Mouse (Mus musculus) liver, embryonic 14.5 days (tissue): ENCODE data around the gene Trhr2. TPM values are rescaled to one million over a fixed set of nuclear protein-coding genes. Genes with fewer than 3 reads are reported as not detected.

Experiments used
- ATAC-seq: fragments of 200-750 bp; cut with Nextera tagmentation; 2 replicates; pipeline ENCODE4 v1.8.0; 2017; ENCODE audit warnings: moderate number of reproducible peaks, mild to moderate bottlenecking, moderate library complexity; ENCODE audit not compliant: insufficient read depth
- DNase-seq, 3 experiments: peaks; one replicate each; pipeline ENCODE4 v3.0.0-alpha.2; 2012 to 2013; ENCODE audit warnings: low read depth in 3 of 3, low spot score in 3 of 3
- H3K27ac ChIP-seq: fragments of 300-500 bp; sonication (generic); 2 replicates; pipeline ENCODE4 v1.5.1; 2014; ENCODE audit warnings: moderate library complexity, mild to moderate bottlenecking, control low read depth, inconsistent platforms
- H3K27me3 ChIP-seq: fragments of 300-500 bp; sonication (generic); 2 replicates; pipeline ENCODE4 v1.6.1; 2014; ENCODE audit warnings: mild to moderate bottlenecking, low read length, moderate library complexity; ENCODE audit not compliant: control insufficient read depth, insufficient read depth
- H3K36me3 ChIP-seq: fragments of 300-500 bp; sonication (generic); replicated peaks from 2 replicates; pipeline ENCODE4 v1.6.1; 2014; ENCODE audit warnings: low read depth; ENCODE audit not compliant: control insufficient read depth, insufficient read depth
- H3K4me1 ChIP-seq, 2 experiments: fragments of 200-500 bp in 1 of 2; fragments of 300-500 bp in 1 of 2; sonication (generic) in 1 of 2; replicated peaks; 2 replicates each; pipeline ENCODE4 v1.6.1; 2012 to 2014; ENCODE audit warnings: antibody characterized with exemption in 1 of 2, inconsistent platforms in 1 of 2, low read length in 1 of 2; ENCODE audit not compliant: control insufficient read depth in 2 of 2, insufficient read depth in 2 of 2
- H3K4me2 ChIP-seq: fragments of 300-500 bp; sonication (generic); 2 replicates; pipeline ENCODE4 v1.6.1; 2014; ENCODE audit warnings: low read depth, mild to moderate bottlenecking, control low read depth, moderate library complexity
- H3K4me3 ChIP-seq, 2 experiments: fragments of 200-500 bp in 1 of 2; fragments of 300-500 bp in 1 of 2; sonication (generic) in 1 of 2; 2 replicates each; pipeline ENCODE4 v1.5.1; 2012 to 2014; ENCODE audit warnings: low read depth in 2 of 2, low read length in 2 of 2, mild to moderate bottlenecking in 2 of 2, control low read depth in 1 of 2, inconsistent platforms in 1 of 2, moderate library complexity in 1 of 2; ENCODE audit not compliant: insufficient read depth in 1 of 2
- H3K9ac ChIP-seq: fragments of 300-500 bp; sonication (generic); replicated peaks from 2 replicates; pipeline ENCODE4 v1.6.1; 2014; ENCODE audit warnings: mild to moderate bottlenecking, control low read depth, moderate library complexity
- H3K9me3 ChIP-seq: fragments of 300-500 bp; sonication (generic); 2 replicates; pipeline ENCODE4 v1.6.1; 2016; ENCODE audit warnings: low read length, mixed read lengths; ENCODE audit not compliant: control insufficient read depth
- CTCF ChIP-seq: IDR thresholded peaks from 2 replicates; pipeline ENCODE4 v1.5.1; 2016; ENCODE audit warnings: antibody characterized with exemption, low read depth, control low read depth
- EP300 ChIP-seq: IDR thresholded peaks from 2 replicates; pipeline ENCODE4 v1.6.1; 2016; ENCODE audit warnings: antibody characterized with exemption, low read depth
- WGBS: fragments of 180-500 bp; shearing (Covaris S2); extraction: QIAGEN DNeasy Blood & Tissue Kit; methylation state at CpG from one replicate; pipeline ENCODE4 v1.1.7; 2014; ENCODE audit not compliant: insufficient replicate concordance; 5-methylcytosine and 5-hydroxymethylcytosine counted together
- polyA plus RNA-seq, 2 experiments: library from polyadenylated mRNA; depleted of rRNA in 1 of 2; stranded (reverse) in 1 of 2; unstranded in 1 of 2; fragments of >200 nt; fragmentation: Nextera tagmentation in 1 of 2; extraction: Ambion mirVana in 1 of 2; gene quantifications; 2 replicates each; pipeline versions ENCODE4 v1.2.1 to v1.2.3; 2012 to 2014

Gene Trhr2
- polyA plus RNA-seq, 2 experiments = not detected

GRCm38 (mm10) chr8:122316402-122316801 is 44.1 kb downstream of the Trhr2 start:
- Histone ChIP-seq H3K9ac (peak overlapping the region; percentile 58), H3K4me3 (no peak overlapping the region), H3K27ac (peak overlapping the region; percentile 85), H3K36me3 (peaks cover 77% of the 10 kb centered on the region), H3K4me1 (peaks cover 99% of the 10 kb centered on the region in 2 experiments), H3K9me3 (no peaks in the 10 kb centered on the region), H3K27me3 (no peaks in the 10 kb centered on the region), H3K4me2 (no peak overlapping the region; the same call in 1 of the 2 replicates)
- WGBS = 52% methylated on average over 2 of the region's 2 CpGs
- ATAC-seq = no peak
- no peak for DNase-seq
- TF ChIP-seq CTCF (no peak), EP300 (no peak)

- peak overlapping the region; percentile 27 for H3K4me2 ChIP-seq
- TF ChIP-seq EP300 = no peak
- no peak for TF ChIP-seq CTCF
- peaks cover 81% of the 10 kb centered on the region for H3K36me3 ChIP-seq
- peaks cover 99% of the 10 kb centered on the region in 2 experiments for H3K4me1 ChIP-seq
- H3K9me3 ChIP-seq = no peaks in the 10 kb centered on the region
- ATAC-seq (no peak), DNase-seq (no peak)
- H3K27me3 ChIP-seq = no peaks in the 10 kb centered on the region
- peak overlapping the region; percentile 0 for H3K9ac ChIP-seq
- WGBS = 27% methylated on average over 13 of the region's 13 CpGs
- peak overlapping the region; percentile 96 for H3K27ac ChIP-seq
- H3K4me3 ChIP-seq = no peak overlapping the region
These were observed 45.5 kb downstream of the Trhr2 start for GRCm38 (mm10) chr8:122314899-122315496.

- Histone ChIP-seq H3K27me3 (no peaks in the 10 kb centered on the region), H3K9me3 (no peaks in the 10 kb centered on the region), H3K4me1 (peaks cover 96 to 98% of the 10 kb centered on the region in 2 experiments), H3K4me2 (peak overlapping the region; percentile 40), H3K4me3 (no peak overlapping the region), H3K27ac (peak overlapping the region; percentile 96), H3K9ac (peak overlapping the region; percentile 79), H3K36me3 (peaks cover 91% of the 10 kb centered on the region)
- DNase-seq = peak; percentile 70 to 75 (median 75)
- ATAC-seq = peak; percentile 48
- 8% methylated on average over 12 of the region's 12 CpGs for WGBS
- TF ChIP-seq EP300 (peak; percentile 92), CTCF (no peak)
These were observed 47.2 kb downstream of the Trhr2 start for GRCm38 (mm10) chr8:122313310-122313709.

- H3K9ac ChIP-seq = peak overlapping the region; percentile 79
- H3K27ac ChIP-seq = peak overlapping the region; percentile 96
- peaks cover 91% of the 10 kb centered on the region for H3K36me3 ChIP-seq
- H3K9me3 ChIP-seq = no peaks in the 10 kb centered on the region
- DNase-seq (no peak), ATAC-seq (no peak)
- no peak for TF ChIP-seq CTCF
- no peak for TF ChIP-seq EP300
- H3K4me2 ChIP-seq = peak overlapping the region; percentile 40
- peaks cover 96 to 98% of the 10 kb centered on the region in 2 experiments for H3K4me1 ChIP-seq
- H3K27me3 ChIP-seq = no peaks in the 10 kb centered on the region
- 39% methylated on average over 2 of the region's 2 CpGs for WGBS
- H3K4me3 ChIP-seq = no peak overlapping the region
These were observed 48.0 kb downstream of the Trhr2 start for GRCm38 (mm10) chr8:122312553-122312952.

GRCm38 (mm10) chr8:122311115-122311514 is 49.4 kb downstream of the Trhr2 start:
- TF ChIP-seq CTCF (no peak), EP300 (no peak)
- DNase-seq (no peak), ATAC-seq (no peak)
- H3K4me2 ChIP-seq = peak overlapping the region; percentile 72
- H3K9me3 ChIP-seq = no peaks in the 10 kb centered on the region
- peak overlapping the region; percentile 79 for H3K9ac ChIP-seq
- no peaks in the 10 kb centered on the region for H3K27me3 ChIP-seq
- peaks cover 91% of the 10 kb centered on the region for H3K36me3 ChIP-seq
- H3K27ac ChIP-seq = peak overlapping the region; percentile 96
- H3K4me1 ChIP-seq = peaks cover 96 to 98% of the 10 kb centered on the region in 2 experiments
- no peak overlapping the region for H3K4me3 ChIP-seq
- 59% methylated on average over 2 of the region's 2 CpGs for WGBS
